Mouse (Mus musculus): ENCODE data around the gene Atrnl1. TPM values are rescaled to one million over a fixed set of nuclear protein-coding genes. Genes with fewer than 3 reads are reported as not detected.

The Atrnl1 gene
- polyA plus RNA-seq, 1 experiment from 2014 or later = 3.9 TPM

- no peaks in the 10 kb centered on the region for H3K27me3 ChIP-seq (ENCODE audit: control insufficient read depth, insufficient read depth, low read length)
- no peaks in the 10 kb centered on the region for H3K4me1 ChIP-seq (replicated peaks; ENCODE audit: control insufficient read depth, insufficient read depth)
- 40% methylated on average over 4 of the region's 4 CpGs for WGBS
- DNase-seq (ENCODE audit: low spot score) (peak; percentile 37), ATAC-seq (ENCODE audit: low FRiP score, low TSS enrichment) (no peak)
- no peaks in the 10 kb centered on the region for H3K36me3 ChIP-seq (ENCODE audit: control insufficient read depth, insufficient read depth, low read length)
- no peaks in the 10 kb centered on the region for H3K9me3 ChIP-seq (ENCODE audit: control insufficient read depth, low read length)
- TF ChIP-seq EP300 (optimal IDR thresholded peaks at IDR 0.05) (no peak), CTCF (IDR thresholded peaks at IDR 0.05; ENCODE audit: low read depth) (peak; percentile 72)
- no peak overlapping the region for H3K9ac ChIP-seq (ENCODE audit: low read length)
- no peak overlapping the region for H3K4me2 ChIP-seq (replicated peaks; ENCODE audit: low read depth)
- no peak overlapping the region for H3K4me3 ChIP-seq (ENCODE audit: low read depth, low read length)
- no peak overlapping the region for H3K27ac ChIP-seq (replicated peaks)
These were observed 387.1 kb downstream of the Atrnl1 start for GRCm38 (mm10) chr19:57997961-57998360.

GRCm38 (mm10) chr19:58011636-58012035 lies 400.8 kb downstream of the Atrnl1 start:
- no peaks in the 10 kb centered on the region for H3K36me3 ChIP-seq (ENCODE audit: control insufficient read depth, insufficient read depth, low read length)
- no peak overlapping the region for H3K27ac ChIP-seq (replicated peaks)
- 95% methylated on average over 1 of the region's 1 CpGs for WGBS
- H3K9me3 ChIP-seq (ENCODE audit: control insufficient read depth, low read length) = no peaks in the 10 kb centered on the region
- H3K4me3 ChIP-seq (ENCODE audit: low read depth, low read length) = no peak overlapping the region
- no peak overlapping the region for H3K4me2 ChIP-seq (replicated peaks; ENCODE audit: low read depth)
- no peaks in the 10 kb centered on the region for H3K4me1 ChIP-seq (replicated peaks; ENCODE audit: control insufficient read depth, insufficient read depth)
- no peak for TF ChIP-seq CTCF (IDR thresholded peaks at IDR 0.05; ENCODE audit: low read depth)
- TF ChIP-seq EP300 (optimal IDR thresholded peaks at IDR 0.05) = no peak
- H3K27me3 ChIP-seq (ENCODE audit: control insufficient read depth, insufficient read depth, low read length) = no peaks in the 10 kb centered on the region
- no peak overlapping the region for H3K9ac ChIP-seq (ENCODE audit: low read length)
- ATAC-seq (ENCODE audit: low FRiP score, low TSS enrichment) (no peak), DNase-seq (ENCODE audit: low spot score) (no peak)

- TF ChIP-seq EP300 (optimal IDR thresholded peaks at IDR 0.05) = no peak
- no peak for TF ChIP-seq CTCF (IDR thresholded peaks at IDR 0.05; ENCODE audit: low read depth)
- H3K27me3 ChIP-seq (ENCODE audit: control insufficient read depth, insufficient read depth, low read length) = no peaks in the 10 kb centered on the region
- H3K4me2 ChIP-seq (replicated peaks; ENCODE audit: low read depth) = no peak overlapping the region
- no peak overlapping the region for H3K9ac ChIP-seq (ENCODE audit: low read length)
- no peak overlapping the region for H3K27ac ChIP-seq (replicated peaks)
- ATAC-seq (ENCODE audit: low FRiP score, low TSS enrichment) = no peak
- DNase-seq (ENCODE audit: low spot score) = no peak
- H3K4me3 ChIP-seq (ENCODE audit: low read depth, low read length) = no peak overlapping the region
- H3K36me3 ChIP-seq (ENCODE audit: control insufficient read depth, insufficient read depth, low read length) = no peaks in the 10 kb centered on the region
- WGBS = 93% methylated on average over 6 of the region's 6 CpGs
- H3K9me3 ChIP-seq (ENCODE audit: control insufficient read depth, low read length) = no peaks in the 10 kb centered on the region
- H3K4me1 ChIP-seq (replicated peaks; ENCODE audit: control insufficient read depth, insufficient read depth) = no peaks in the 10 kb centered on the region
These were observed 404.9 kb downstream of the Atrnl1 start for GRCm38 (mm10) chr19:58015741-58016140.

- Histone ChIP-seq H3K27me3 (ENCODE audit: control insufficient read depth, insufficient read depth, low read length) (no peaks in the 10 kb centered on the region), H3K4me1 (replicated peaks; ENCODE audit: control insufficient read depth, insufficient read depth) (no peaks in the 10 kb centered on the region), H3K27ac (replicated peaks) (no peak overlapping the region), H3K9ac (ENCODE audit: low read length) (no peak overlapping the region), H3K4me3 (ENCODE audit: low read depth, low read length) (no peak overlapping the region), H3K4me2 (replicated peaks; ENCODE audit: low read depth) (no peak overlapping the region), H3K9me3 (ENCODE audit: control insufficient read depth, low read length) (no peaks in the 10 kb centered on the region), H3K36me3 (ENCODE audit: control insufficient read depth, insufficient read depth, low read length) (no peaks in the 10 kb centered on the region)
- ATAC-seq (ENCODE audit: low FRiP score, low TSS enrichment) = no peak
- DNase-seq (ENCODE audit: low spot score) = no peak
- TF ChIP-seq CTCF (IDR thresholded peaks at IDR 0.05; ENCODE audit: low read depth) (no peak), EP300 (optimal IDR thresholded peaks at IDR 0.05) (no peak)
- 75% methylated on average over 9 of the region's 9 CpGs for WGBS
These were observed 406.0 kb downstream of the Atrnl1 start for GRCm38 (mm10) chr19:58016561-58017453.

GRCm38 (mm10) chr19:58017468-58017867 lies 406.6 kb downstream of the Atrnl1 start:
- no peak for DNase-seq (ENCODE audit: low spot score)
- 87% methylated on average over 3 of the region's 3 CpGs for WGBS

GRCm38 (mm10) chr19:58018698-58019097 lies 407.9 kb downstream of the Atrnl1 start:
- Histone ChIP-seq H3K4me3 (ENCODE audit: low read depth, low read length) (no peak overlapping the region), H3K27ac (replicated peaks) (no peak overlapping the region), H3K9me3 (ENCODE audit: control insufficient read depth, low read length) (no peaks in the 10 kb centered on the region), H3K9ac (ENCODE audit: low read length) (no peak overlapping the region), H3K36me3 (ENCODE audit: control insufficient read depth, insufficient read depth, low read length) (no peaks in the 10 kb centered on the region), H3K4me1 (replicated peaks; ENCODE audit: control insufficient read depth, insufficient read depth) (no peaks in the 10 kb centered on the region), H3K27me3 (ENCODE audit: control insufficient read depth, insufficient read depth, low read length) (no peaks in the 10 kb centered on the region), H3K4me2 (replicated peaks; ENCODE audit: low read depth) (no peak overlapping the region)
- WGBS = 84% methylated on average over 5 of the region's 5 CpGs
- DNase-seq (ENCODE audit: low spot score) (no peak), ATAC-seq (ENCODE audit: low FRiP score, low TSS enrichment) (no peak)
- TF ChIP-seq EP300 (optimal IDR thresholded peaks at IDR 0.05) = no peak
- no peak for TF ChIP-seq CTCF (IDR thresholded peaks at IDR 0.05; ENCODE audit: low read depth)

More at GRCm38 (mm10) chr19:58017468-58017867, 406.6 kb downstream of the Atrnl1 start:
- H3K4me1 ChIP-seq (replicated peaks; ENCODE audit: control insufficient read depth, insufficient read depth) = no peaks in the 10 kb centered on the region
- no peaks in the 10 kb centered on the region for H3K9me3 ChIP-seq (ENCODE audit: control insufficient read depth, low read length)
- H3K27me3 ChIP-seq (ENCODE audit: control insufficient read depth, insufficient read depth, low read length) = no peaks in the 10 kb centered on the region
- H3K27ac ChIP-seq (replicated peaks) = no peak overlapping the region
- ATAC-seq (ENCODE audit: low FRiP score, low TSS enrichment) = no peak
- H3K4me3 ChIP-seq (ENCODE audit: low read depth, low read length) = no peak overlapping the region
- H3K9ac ChIP-seq (ENCODE audit: low read length) = no peak overlapping the region
- no peak overlapping the region for H3K4me2 ChIP-seq (replicated peaks; ENCODE audit: low read depth)
- H3K36me3 ChIP-seq (ENCODE audit: control insufficient read depth, insufficient read depth, low read length) = no peaks in the 10 kb centered on the region
- no peak for TF ChIP-seq CTCF (IDR thresholded peaks at IDR 0.05; ENCODE audit: low read depth)
- no peak for TF ChIP-seq EP300 (optimal IDR thresholded peaks at IDR 0.05)

Measured in stomach, postnatal 0 days (tissue).